Mouse (Mus musculus) adrenal gland, adult 10 weeks (tissue): ENCODE measurements around the gene Pcna. TPM values are rescaled to one million over a fixed set of nuclear protein-coding genes. Genes with fewer than 3 reads are reported as not detected.

Experiments used
- polyA plus RNA-seq: library from polyadenylated mRNA; stranded (reverse); fragments of 350-450 nt; fragmentation: Illumina TruSeq; extraction: RNeasy Lipid Tissue Mini Kit (QIAGEN cat#74804); gene quantifications from one replicate; pipeline ENCODE4 v1.2.3, GENCODE M21; 2014; ENCODE audit warnings: low read depth, low replicate concordance

The Pcna gene
- polyA plus RNA-seq = 246 TPM

DNA sequence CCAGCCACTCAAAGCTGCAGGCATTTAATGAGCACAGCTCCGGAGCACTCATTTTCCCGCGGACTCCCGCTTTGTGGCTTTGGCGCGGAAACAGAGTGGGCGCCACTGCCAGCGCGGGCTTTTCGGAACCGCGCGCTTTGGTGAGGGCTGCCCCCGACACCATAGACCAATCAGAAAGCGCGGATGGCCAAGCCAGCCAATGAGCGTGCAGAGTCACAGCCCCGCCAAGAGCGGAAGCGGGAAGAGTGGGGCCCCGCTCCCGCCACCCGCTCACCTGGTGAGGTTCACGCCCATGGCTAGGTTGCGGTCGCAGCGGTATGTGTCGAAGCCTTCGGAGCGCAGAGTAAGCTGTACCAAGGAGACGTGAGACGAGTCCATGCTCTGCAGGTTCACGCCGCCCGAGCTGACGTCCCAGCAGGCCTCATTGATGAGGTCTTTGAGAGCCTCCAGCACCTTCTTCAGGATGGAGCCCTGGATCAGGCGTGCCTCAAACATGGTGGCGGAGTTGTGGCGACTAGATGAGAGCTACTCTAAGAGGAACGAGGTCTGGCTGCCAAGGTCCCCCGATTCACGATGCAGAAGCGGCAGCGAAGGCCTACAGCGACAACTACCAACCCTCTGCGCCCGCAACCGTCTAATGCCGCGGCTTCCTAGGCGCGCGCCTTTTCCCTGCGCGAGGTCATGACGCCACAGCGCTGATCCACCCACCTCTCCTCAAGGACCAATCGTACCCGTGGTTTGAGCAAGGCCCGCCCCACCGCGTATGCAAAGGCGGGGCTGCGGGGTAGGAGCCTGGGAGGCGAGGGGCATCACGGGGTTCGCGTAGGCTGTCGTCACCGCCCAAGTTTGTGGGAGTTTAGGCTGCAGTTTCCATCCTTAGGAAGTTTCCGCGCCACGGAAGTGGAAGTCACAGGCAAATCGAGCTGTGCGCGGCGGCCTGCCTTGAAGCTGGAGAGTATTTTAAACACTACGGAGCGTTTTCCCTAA is at the start of gene Pcna:
TSS of gene Pcna (minus strand) at position 773 of the 987 bp plus-strand sequence.

DNA sequence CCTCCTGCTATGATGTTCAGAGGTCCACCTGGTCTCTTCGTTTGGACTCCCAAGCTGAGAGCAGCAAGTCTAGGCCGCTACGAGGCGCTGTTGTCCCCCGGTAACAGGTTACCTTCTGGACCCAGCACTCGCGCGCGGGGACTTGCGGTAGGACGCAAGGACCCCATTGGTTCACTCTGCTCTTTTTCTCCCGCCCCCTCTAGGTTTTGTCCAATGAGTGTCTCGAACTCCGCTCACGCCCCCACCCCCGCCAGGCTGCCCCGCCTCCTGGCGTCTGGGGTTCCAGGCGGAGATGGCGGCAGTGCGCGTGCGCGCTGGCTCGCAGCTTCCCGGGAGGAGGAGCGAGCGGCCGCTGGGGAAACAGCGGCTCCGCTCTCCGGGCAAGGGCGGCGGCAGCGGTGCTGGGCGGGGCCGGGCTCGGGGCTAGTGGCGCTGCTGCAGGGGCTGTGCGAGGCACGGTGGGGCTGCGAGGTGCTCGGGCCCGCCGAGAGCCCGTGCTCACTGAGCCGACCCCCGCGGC is 9.8 kb upstream of the Pcna start, which contains the start of gene Cds2:
TSS of gene Cds2 (plus strand) at position 270 of the 520 bp plus-strand sequence.

DNA sequence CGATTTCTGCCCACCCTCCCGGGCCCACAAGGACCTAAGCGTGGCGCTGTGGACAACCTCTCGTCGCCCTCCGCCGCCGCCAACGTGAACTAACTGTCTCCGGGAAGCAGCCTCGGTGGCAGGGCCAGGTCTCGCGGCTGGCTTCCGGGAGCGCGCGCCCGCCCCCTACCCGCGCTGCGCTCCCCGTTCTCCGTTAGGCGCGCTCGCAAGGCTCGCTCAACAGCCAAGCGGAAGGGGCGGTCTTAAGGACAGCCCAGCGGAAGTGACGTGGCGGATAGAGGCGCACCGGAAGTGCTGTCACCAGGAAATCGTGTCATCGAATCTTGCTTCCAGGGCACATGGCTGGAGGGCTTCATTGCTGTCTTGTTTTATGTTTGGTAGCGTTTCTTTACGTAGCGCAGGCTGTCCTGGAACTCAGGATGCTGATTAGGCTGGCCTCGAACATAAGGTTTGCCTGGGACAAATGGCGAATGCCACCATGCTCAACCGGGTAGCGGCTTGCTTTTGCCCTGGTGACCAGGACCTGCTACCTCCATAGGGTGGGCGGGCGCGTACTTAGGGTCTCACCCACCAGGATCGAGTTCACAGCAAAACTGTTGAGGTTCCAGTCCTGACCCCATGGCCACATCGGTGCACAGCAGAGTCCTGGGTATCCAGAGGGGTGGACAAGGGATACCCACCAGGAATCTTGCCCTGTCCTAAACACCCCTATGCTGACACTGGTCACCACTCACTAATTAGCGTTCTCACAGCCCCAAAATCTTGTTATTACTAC is 5.4 kb downstream of the Pcna start, which contains the start of gene Tmem230:
TSS of gene Tmem230 (minus strand) at position 269 of the 775 bp plus-strand sequence.

Other genes with a start within 250 kb of the Pcna start
- gene Rassf2, start 223.1 kb downstream of the Pcna start, polyA plus RNA-seq = 4.2 TPM
- 133 TPM for gene Slc23a2, start 108.2 kb downstream of the Pcna start, polyA plus RNA-seq
- gene Tmem230, start 5.5 kb downstream of the Pcna start, polyA plus RNA-seq = 116 TPM
- gene Cds2, start 9.8 kb upstream of the Pcna start, polyA plus RNA-seq = 34.4 TPM
- not detected for gene Prokr2, start 132.1 kb upstream of the Pcna start, polyA plus RNA-seq